8 mouse cellular contexts compared by ENCODE assay signal in the genomic region with DNA sequence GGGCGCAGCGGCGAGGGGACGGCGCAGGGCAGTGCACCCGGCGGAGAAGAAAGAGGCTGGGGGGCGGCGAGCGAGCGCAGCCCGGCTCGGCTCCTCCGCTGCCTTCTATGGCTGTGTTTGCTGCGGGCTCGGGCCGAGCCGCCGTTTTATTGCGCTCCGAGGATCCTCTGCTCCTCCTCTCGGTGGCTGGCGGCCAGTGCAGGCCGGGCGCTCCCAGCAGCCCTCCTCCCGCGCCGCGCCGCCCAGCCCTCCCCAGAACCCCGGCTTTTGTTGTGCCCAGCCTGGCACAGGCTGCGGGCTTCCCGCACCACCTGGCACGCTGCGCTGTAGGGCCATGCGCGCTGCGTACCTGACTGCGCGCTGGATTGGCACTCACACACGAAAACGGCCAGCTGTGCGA. TPM values are rescaled to one million over a fixed set of nuclear protein-coding genes. Genes with fewer than 3 reads are reported as not detected.
DNase-seq lines count a peak whose midpoint lies in the region; ATAC-seq and TF ChIP-seq lines count a peak whose summit lies in the region.

No protein-coding gene starts in this region.

- no peaks in the 10 kb centered on the region for H3K27me3 ChIP-seq in intestine, embryonic 14.5 days (replicated peaks; ENCODE audit: control insufficient read depth, insufficient read depth, low read length)

- WGBS in intestine, embryonic 14.5 days: under 1% methylated on average over 43 of the region's 43 CpGs

- peak overlapping the region; percentile 90 for H3K9ac ChIP-seq in intestine, embryonic 14.5 days (ENCODE audit: low read length)

- H3K27ac ChIP-seq in cortical plate, adult 2 months (ENCODE audit: insufficient read depth, low read length): peak overlapping the region; percentile 85
- peak overlapping the region; percentile 86 for H3K27ac ChIP-seq in intestine, embryonic 14.5 days (ENCODE audit: low read depth)

- peak; percentile 19; the same call in 1 of the 2 replicates for TF ChIP-seq CTCF in cortical plate, adult 2 months (IDR thresholded peaks at IDR 0.05; ENCODE audit: extremely low read depth, insufficient read depth, low read length)

- TF ChIP-seq POLR2A in cortical plate, adult 2 months (IDR thresholded peaks at IDR 0.05; ENCODE audit: extremely low read depth, insufficient read depth, low read length): peak; percentile 77

- 0 out of 2 replicates have a peak, but pooled peaks cover 6% of the 10 kb centered on the region for H3K36me3 ChIP-seq in intestine, embryonic 14.5 days (ENCODE audit: control insufficient read depth, insufficient read depth, low read length)

- intact Hi-C loops in left cerebral cortex, postnatal 14 days (cut with DNase I): loop anchor here (2.0 kb wide), 1 partner anchor 64 kb away; a partner anchor contains a TSS

- peak; percentile 74 for DNase-seq in adipocyte (ENCODE audit: low spot score)
- peak; percentile 88 for DNase-seq in gastrocnemius, postnatal 25 days
- DNase-seq in intestine, embryonic 14.5 days (ENCODE audit: low spot score): peak; percentile 89
- peak; percentile 89 to 90 for DNase-seq in left cerebral cortex, postnatal 14 days (ENCODE audit: low spot score in 2 of 2)
- peak; percentile 92 for DNase-seq in right cerebral cortex, postnatal 14 days
- peak; percentile 88 for DNase-seq in urinary bladder, postnatal 25 days (ENCODE audit: low spot score)

- ATAC-seq in intestine, embryonic 14.5 days (replicated peaks; ENCODE audit: low FRiP score, low TSS enrichment, low read depth): peak; percentile 90
- ATAC-seq in megakaryocyte-erythroid progenitor cell, adult 5-6 weeks (replicated peaks; ENCODE audit: low FRiP score, low TSS enrichment, poor library complexity, severe bottlenecking): peak; percentile 92

- H3K4me2 ChIP-seq in intestine, embryonic 14.5 days (ENCODE audit: low read length): peak overlapping the region; percentile 72

- peak overlapping the region; percentile 60 for H3K4me3 ChIP-seq in cortical plate, adult 2 months (ENCODE audit: insufficient read depth, low read length)
- H3K4me3 ChIP-seq in intestine, embryonic 14.5 days (ENCODE audit: low read depth, low read length): peak overlapping the region; percentile 72

- no peaks in the 10 kb centered on the region for H3K9me3 ChIP-seq in intestine, embryonic 14.5 days (ENCODE audit: control insufficient read depth, low read length)

- no peaks in the 10 kb centered on the region for H3K4me1 ChIP-seq in cortical plate, adult 2 months (ENCODE audit: control insufficient read depth, insufficient read depth, low read length)
- peaks cover 16% of the 10 kb centered on the region for H3K4me1 ChIP-seq in intestine, embryonic 14.5 days (replicated peaks; ENCODE audit: control insufficient read depth, insufficient read depth, low read length)

RNA-seq across cellular contexts. Expression of a gene that starts 0.3 kb away (rescaled TPM):
- 176 and 186 TPM in 2 replicates for polyA plus RNA-seq in cortical plate, adult 2 months (2012; rRNA removed)
- total RNA-seq in gastrocnemius, postnatal 25 days (2021): 10 to 100 TPM; 77.3 to 96.4 TPM
- polyA plus RNA-seq in intestine, embryonic 14.5 days (2014; fragmentation: Nextera tagmentation; extraction: Ambion mirVana): 80.9 and 83.9 TPM in 2 replicates
- total RNA-seq in left cerebral cortex, postnatal 14 days (2021): 100 to 1,000 TPM; 287 to 330 TPM
- 4.4 and 8.0 TPM in 2 replicates for total RNA-seq in megakaryocyte-erythroid progenitor cell, adult 5-6 weeks (2014; fragmentation: Nextera tagmentation)
- total RNA-seq in megakaryocyte-erythroid progenitor cell, adult 5-6 weeks (2017): 9.3 and 9.5 TPM in 2 replicates

RNA-seq across cellular contexts. Expression of a gene that starts 12.9 kb away (rescaled TPM):
- polyA plus RNA-seq in cortical plate, adult 2 months (2012; rRNA removed): 0.26 and 0.48 TPM in 2 replicates
- 1 to 10 TPM in 1 of 2 experiments, under 1 TPM in 1; 0.99 to 1.0 TPM for total RNA-seq in gastrocnemius, postnatal 25 days (2021)
- 0.61 and 0.69 TPM in 2 replicates for polyA plus RNA-seq in intestine, embryonic 14.5 days (2014; fragmentation: Nextera tagmentation; extraction: Ambion mirVana)
- total RNA-seq in left cerebral cortex, postnatal 14 days (2021): 1 to 10 TPM; 1.2 to 1.3 TPM
- 0.81 and 2.2 TPM in 2 replicates for total RNA-seq in megakaryocyte-erythroid progenitor cell, adult 5-6 weeks (2014; fragmentation: Nextera tagmentation)
- 1.2 TPM in 2 replicates for total RNA-seq in megakaryocyte-erythroid progenitor cell, adult 5-6 weeks (2017)

RNA-seq across cellular contexts. Expression of a gene that starts 46.7 kb away (rescaled TPM):
- polyA plus RNA-seq in cortical plate, adult 2 months (2012; rRNA removed): 29.1 and 37.5 TPM in 2 replicates
- 10 to 100 TPM; 11.0 to 14.7 TPM for total RNA-seq in gastrocnemius, postnatal 25 days (2021)
- polyA plus RNA-seq in intestine, embryonic 14.5 days (2014; fragmentation: Nextera tagmentation; extraction: Ambion mirVana): 108 and 120 TPM in 2 replicates
- 10 to 100 TPM; 12.3 to 14.1 TPM for total RNA-seq in left cerebral cortex, postnatal 14 days (2021)
- total RNA-seq in megakaryocyte-erythroid progenitor cell, adult 5-6 weeks (2014; fragmentation: Nextera tagmentation): 174 and 211 TPM in 2 replicates
- total RNA-seq in megakaryocyte-erythroid progenitor cell, adult 5-6 weeks (2017): 112 and 174 TPM in 2 replicates

Comparison
In these comparisons a context has a peak if more than half of its experiments do, and no peak if none do; other contexts are left out.
1. Peak in every context shown above with its lines: DNase-seq, ATAC-seq, H3K4me3 ChIP-seq and H3K27ac ChIP-seq.
2. RNA of a gene that starts 0.3 kb away (total RNA-seq): 287 to 330 TPM in left cerebral cortex, postnatal 14 days and 77.3 to 96.4 TPM in gastrocnemius, postnatal 25 days; 4.4 to 9.5 TPM in megakaryocyte-erythroid progenitor cell, adult 5-6 weeks; every median in the first group is over 4 times any median in the second.
3. RNA of a gene that starts 46.7 kb away (total RNA-seq): 112 to 211 TPM in megakaryocyte-erythroid progenitor cell, adult 5-6 weeks; 11.0 to 14.7 TPM in gastrocnemius, postnatal 25 days and 12.3 to 14.1 TPM in left cerebral cortex, postnatal 14 days; every median in the first group is over 4 times any median in the second.